Mouse (Mus musculus) thymus, adult 2 months (tissue): ENCODE measurements around the gene Wnt7a.

ENCODE experiments used
- CTCF ChIP-seq: fragments of 200-500 bp; IDR thresholded peaks from 2 replicates; pipeline ENCODE4 v1.5.1; 2012; ENCODE audit warnings: mild to moderate bottlenecking, control low read depth, low read length, moderate library complexity, borderline replicate concordance; ENCODE audit not compliant: control insufficient read depth, poor library complexity, insufficient read depth; ENCODE audit errors: extremely low read depth
- POLR2A ChIP-seq: fragments of 200-500 bp; IDR thresholded peaks from 2 replicates; pipeline ENCODE4 v1.6.1; 2012; ENCODE audit warnings: mild to moderate bottlenecking, low read length, control low read depth, moderate library complexity; ENCODE audit not compliant: control insufficient read depth, poor library complexity, insufficient read depth; ENCODE audit errors: extremely low read depth

GRCm38 (mm10) chr6:91349620-91350019 is 61.5 kb downstream of the Wnt7a start:
- TF ChIP-seq CTCF (no peak), POLR2A (no peak)
